Mouse (Mus musculus): ENCODE results near the gene 1700001C19Rik. TPM values are rescaled to one million over a fixed set of nuclear protein-coding genes. Genes with fewer than 3 reads are reported as not detected.

1700001C19Rik gene
- polyA plus RNA-seq, 1 experiment from 2014 or later: 0.86 TPM

DNA sequence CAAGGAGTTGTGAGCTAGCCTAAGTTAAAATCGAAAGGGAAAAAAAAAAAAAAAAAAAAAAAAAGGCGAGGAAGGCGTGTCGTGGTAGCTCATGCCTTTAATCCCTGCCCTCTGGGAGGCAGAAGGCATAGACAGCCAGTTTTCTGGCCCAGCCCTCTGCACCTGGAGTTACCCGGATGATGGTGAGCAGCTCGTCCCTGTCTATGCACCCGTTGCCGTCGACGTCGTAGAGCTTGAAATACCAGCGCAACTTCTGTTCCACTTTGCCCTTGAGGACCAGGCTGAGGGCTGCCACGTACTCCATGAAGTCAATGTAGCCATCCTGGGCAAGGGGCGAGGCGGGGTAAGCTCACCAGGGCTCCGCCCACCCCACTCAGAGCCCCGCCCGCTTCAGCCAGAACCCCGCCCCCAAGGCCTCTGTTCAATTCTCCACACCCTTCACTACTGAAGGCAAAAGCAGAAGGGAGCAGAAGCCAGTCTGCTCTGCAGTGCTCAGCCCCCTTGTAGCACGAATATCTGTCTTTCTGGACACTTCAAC, 41.7 kb downstream of the 1700001C19Rik start:
- Histone ChIP-seq H3K27me3 (replicated peaks; ENCODE audit: control insufficient read depth, insufficient read depth, low read length) (peaks cover 29% of the 10 kb centered on the region), H3K9ac (replicated peaks; ENCODE audit: low read depth, low read length) (no peak overlapping the region), H3K9me3 (ENCODE audit: control insufficient read depth, low read length) (no peaks in the 10 kb centered on the region), H3K27ac (ENCODE audit: low read length) (no peak overlapping the region), H3K4me1 (replicated peaks; ENCODE audit: control insufficient read depth, insufficient read depth, low read length) (peaks cover 9% of the 10 kb centered on the region), H3K4me2 (ENCODE audit: low read length) (peak overlapping the region; percentile 44), H3K36me3 (ENCODE audit: control insufficient read depth, insufficient read depth) (no peaks in the 10 kb centered on the region), H3K4me3 (replicated peaks; ENCODE audit: low read length) (peak overlapping the region; percentile 26)
- ATAC-seq: peak; percentile 45; the same call in 1 of the 2 replicates
- 3% methylated on average over 19 of the region's 20 CpGs for WGBS

DNA sequence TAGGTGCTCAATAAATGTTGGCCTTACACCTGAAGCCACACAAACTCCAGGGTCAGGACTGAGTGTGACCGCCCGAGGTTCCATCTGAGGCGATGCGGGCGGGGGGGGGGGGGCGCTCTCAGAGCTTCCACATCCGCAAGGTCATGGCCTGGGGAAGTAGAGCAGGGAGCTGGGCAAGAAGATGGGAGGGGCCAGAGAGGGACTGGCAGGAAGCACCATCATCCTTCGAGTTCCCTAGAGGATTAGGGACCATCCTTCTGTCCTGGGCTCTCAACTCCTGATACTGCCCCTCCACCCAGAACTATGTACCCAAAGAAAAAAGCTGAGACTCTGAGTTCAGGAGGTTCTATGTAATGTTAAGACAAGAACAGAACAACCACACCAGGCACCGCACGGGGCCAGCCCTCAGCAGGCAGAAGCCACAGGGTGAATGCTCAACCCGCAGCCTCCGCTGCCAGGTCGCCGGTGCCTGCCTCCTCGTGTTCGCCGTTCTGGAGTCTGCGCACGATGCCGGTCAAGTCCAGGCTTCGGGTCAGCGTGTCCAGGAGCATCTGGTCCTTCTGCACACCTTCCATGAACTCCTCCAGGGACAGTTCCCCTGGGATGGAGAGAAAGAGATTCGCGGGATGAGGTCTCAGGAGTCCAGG, 42.8 kb downstream of the 1700001C19Rik start:
- H3K4me2 ChIP-seq (ENCODE audit: low read length): peak overlapping the region; percentile 44
- H3K4me3 ChIP-seq (replicated peaks; ENCODE audit: low read length): no peak overlapping the region
- no peaks in the 10 kb centered on the region for H3K36me3 ChIP-seq (ENCODE audit: control insufficient read depth, insufficient read depth)
- H3K4me1 ChIP-seq (replicated peaks; ENCODE audit: control insufficient read depth, insufficient read depth, low read length): peaks cover 9% of the 10 kb centered on the region
- H3K27me3 ChIP-seq (replicated peaks; ENCODE audit: control insufficient read depth, insufficient read depth, low read length): peaks cover 26% of the 10 kb centered on the region
- WGBS: 21% methylated on average over 24 of the region's 24 CpGs
- H3K9ac ChIP-seq (replicated peaks; ENCODE audit: low read depth, low read length): no peak overlapping the region
- no peaks in the 10 kb centered on the region for H3K9me3 ChIP-seq (ENCODE audit: control insufficient read depth, low read length)
- H3K27ac ChIP-seq (ENCODE audit: low read length): no peak overlapping the region
- no peak for ATAC-seq

DNA sequence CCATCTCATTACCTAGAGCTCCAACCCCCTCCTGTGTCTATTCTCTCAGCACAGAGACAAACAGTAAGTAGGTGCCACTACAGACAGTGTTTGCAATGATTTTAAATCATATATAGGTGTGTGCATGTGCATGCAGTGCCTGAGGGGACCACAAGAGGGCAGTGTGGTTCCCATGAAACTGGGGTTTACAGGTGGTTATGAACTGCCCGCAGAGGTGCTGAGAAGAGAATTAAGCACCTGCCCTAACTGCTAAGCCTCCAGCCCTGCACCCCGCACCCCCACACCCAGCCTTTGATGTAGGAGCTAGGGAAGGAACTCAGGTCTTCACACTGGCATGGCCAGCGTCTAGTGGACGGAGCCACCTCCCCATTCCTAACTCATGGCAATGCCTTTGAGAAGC, 50.5 kb downstream of the 1700001C19Rik start:
- H3K9me3 ChIP-seq (ENCODE audit: control insufficient read depth, low read length): no peaks in the 10 kb centered on the region
- no peak overlapping the region for H3K9ac ChIP-seq (replicated peaks; ENCODE audit: low read depth, low read length)
- H3K27ac ChIP-seq (ENCODE audit: low read length): no peak overlapping the region
- no peaks in the 10 kb centered on the region for H3K4me1 ChIP-seq (replicated peaks; ENCODE audit: control insufficient read depth, insufficient read depth, low read length)
- H3K4me2 ChIP-seq (ENCODE audit: low read length): no peak overlapping the region
- no peaks in the 10 kb centered on the region for H3K27me3 ChIP-seq (replicated peaks; ENCODE audit: control insufficient read depth, insufficient read depth, low read length)
- no peak overlapping the region for H3K4me3 ChIP-seq (replicated peaks; ENCODE audit: low read length)
- no peaks in the 10 kb centered on the region for H3K36me3 ChIP-seq (ENCODE audit: control insufficient read depth, insufficient read depth)
- WGBS: 54% methylated on average over 4 of the region's 4 CpGs
- ATAC-seq: no peak

- Histone ChIP-seq H3K27ac (ENCODE audit: low read length) (no peak within 1 kb of the TSS), H3K27me3 (replicated peaks; ENCODE audit: control insufficient read depth, insufficient read depth, low read length) (no peaks in the 10 kb centered on the region), H3K4me3 (replicated peaks; ENCODE audit: low read length) (no peak within 1 kb of the TSS), H3K9me3 (ENCODE audit: control insufficient read depth, low read length) (no peaks in the 10 kb centered on the region), H3K4me2 (ENCODE audit: low read length) (no peak within 1 kb of the TSS), H3K9ac (replicated peaks; ENCODE audit: low read depth, low read length) (no peak within 1 kb of the TSS), H3K4me1 (replicated peaks; ENCODE audit: control insufficient read depth, insufficient read depth, low read length) (no peaks in the 10 kb centered on the region), H3K36me3 (ENCODE audit: control insufficient read depth, insufficient read depth) (peaks cover 4% of the 10 kb centered on the region)
- 25% methylated on average over 10 of the region's 10 CpGs for WGBS
- ATAC-seq: no peak
Observed at GRCm38 (mm10) chr17:47385145-47385544, 52.0 kb downstream of the 1700001C19Rik start, which contains the start of gene Guca1b. Guca1b (plus strand) TSS chr17:47385393.

DNA sequence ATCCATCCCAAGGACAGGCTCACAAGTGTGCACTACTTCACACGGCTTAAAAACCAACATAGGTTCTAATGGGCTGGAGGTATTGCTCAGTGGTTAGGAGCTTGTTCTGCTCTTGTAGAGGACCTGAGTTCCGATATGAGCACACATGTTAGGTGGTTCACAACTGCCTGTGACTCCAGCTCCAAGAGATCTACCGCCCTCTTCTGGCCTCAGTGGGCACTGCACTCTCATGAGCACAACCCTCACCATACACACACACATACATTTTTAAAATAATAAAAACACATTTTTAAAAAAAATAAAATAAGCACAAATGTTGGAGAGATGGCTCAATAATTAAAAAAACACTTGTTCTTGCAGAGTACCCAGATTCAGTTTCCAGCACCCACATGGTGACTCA, 53.1 kb downstream of the 1700001C19Rik start:
- H3K9ac ChIP-seq (replicated peaks; ENCODE audit: low read depth, low read length): no peak overlapping the region
- no peak overlapping the region for H3K4me2 ChIP-seq (ENCODE audit: low read length)
- H3K4me1 ChIP-seq (replicated peaks; ENCODE audit: control insufficient read depth, insufficient read depth, low read length): no peaks in the 10 kb centered on the region
- no peaks in the 10 kb centered on the region for H3K9me3 ChIP-seq (ENCODE audit: control insufficient read depth, low read length)
- 90% methylated on average over 3 of the region's 3 CpGs for WGBS
- peaks cover 9% of the 10 kb centered on the region for H3K36me3 ChIP-seq (ENCODE audit: control insufficient read depth, insufficient read depth)
- H3K27me3 ChIP-seq (replicated peaks; ENCODE audit: control insufficient read depth, insufficient read depth, low read length): no peaks in the 10 kb centered on the region
- ATAC-seq: no peak
- H3K4me3 ChIP-seq (replicated peaks; ENCODE audit: low read length): no peak overlapping the region
- no peak overlapping the region for H3K27ac ChIP-seq (ENCODE audit: low read length)

DNA sequence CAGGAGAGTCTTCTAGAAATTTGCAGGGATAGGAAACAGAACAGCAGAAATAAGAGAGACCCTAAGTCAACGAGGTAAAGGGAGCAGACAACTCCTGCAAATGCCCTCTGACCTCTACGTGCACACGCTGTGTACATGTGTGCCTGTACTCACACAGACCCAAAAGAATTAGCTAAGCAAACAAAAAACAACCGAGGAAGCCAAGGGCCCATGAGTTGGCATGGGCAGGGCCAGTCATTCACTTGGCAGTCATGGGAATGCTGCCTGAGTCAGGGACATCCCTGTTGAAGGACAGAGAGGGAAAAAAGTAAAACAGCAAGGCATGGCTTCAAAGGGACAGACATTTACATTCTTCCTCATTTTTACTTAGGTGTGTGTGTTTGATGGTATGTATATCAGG, 53.9 kb downstream of the 1700001C19Rik start:
- H3K27ac ChIP-seq (ENCODE audit: low read length): no peak overlapping the region
- H3K9ac ChIP-seq (replicated peaks; ENCODE audit: low read depth, low read length): no peak overlapping the region
- WGBS: 86% methylated on average over 4 of the region's 4 CpGs
- ATAC-seq: no peak
- H3K36me3 ChIP-seq (ENCODE audit: control insufficient read depth, insufficient read depth): peaks cover 9% of the 10 kb centered on the region
- H3K4me1 ChIP-seq (replicated peaks; ENCODE audit: control insufficient read depth, insufficient read depth, low read length): no peaks in the 10 kb centered on the region
- H3K4me2 ChIP-seq (ENCODE audit: low read length): no peak overlapping the region
- no peaks in the 10 kb centered on the region for H3K27me3 ChIP-seq (replicated peaks; ENCODE audit: control insufficient read depth, insufficient read depth, low read length)
- H3K9me3 ChIP-seq (ENCODE audit: control insufficient read depth, low read length): no peaks in the 10 kb centered on the region
- H3K4me3 ChIP-seq (replicated peaks; ENCODE audit: low read length): no peak overlapping the region

DNA sequence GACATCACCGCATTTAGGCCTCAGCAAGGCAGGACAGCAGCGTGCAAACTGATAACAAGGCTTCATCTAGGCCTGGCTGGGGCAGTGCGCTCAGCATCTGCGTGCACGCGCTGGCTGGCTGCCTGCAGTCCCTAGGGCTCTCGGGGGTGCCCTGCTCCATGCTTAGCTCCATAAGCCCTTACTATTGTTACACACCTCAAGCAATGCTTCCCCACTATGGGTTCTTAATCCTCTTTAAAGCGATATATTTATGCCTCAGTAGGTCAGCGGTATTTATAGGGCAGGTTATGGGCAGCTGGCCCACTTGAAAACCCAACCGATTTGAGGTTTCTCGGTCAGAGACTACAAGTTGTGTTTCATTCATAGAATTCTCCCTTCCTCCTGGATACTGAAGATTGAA, 55.3 kb downstream of the 1700001C19Rik start:
- Histone ChIP-seq H3K36me3 (ENCODE audit: control insufficient read depth, insufficient read depth) (peaks cover 12% of the 10 kb centered on the region), H3K4me2 (ENCODE audit: low read length) (no peak overlapping the region), H3K9me3 (ENCODE audit: control insufficient read depth, low read length) (no peaks in the 10 kb centered on the region), H3K4me1 (replicated peaks; ENCODE audit: control insufficient read depth, insufficient read depth, low read length) (no peaks in the 10 kb centered on the region), H3K4me3 (replicated peaks; ENCODE audit: low read length) (no peak overlapping the region), H3K9ac (replicated peaks; ENCODE audit: low read depth, low read length) (no peak overlapping the region), H3K27ac (ENCODE audit: low read length) (no peak overlapping the region), H3K27me3 (replicated peaks; ENCODE audit: control insufficient read depth, insufficient read depth, low read length) (no peaks in the 10 kb centered on the region)
- 37% methylated on average over 11 of the region's 11 CpGs for WGBS
- no peak for ATAC-seq

- Histone ChIP-seq H3K9me3 (ENCODE audit: control insufficient read depth, low read length) (no peaks in the 10 kb centered on the region), H3K4me3 (replicated peaks; ENCODE audit: low read length) (no peak overlapping the region), H3K9ac (replicated peaks; ENCODE audit: low read depth, low read length) (no peak overlapping the region), H3K4me2 (ENCODE audit: low read length) (no peak overlapping the region), H3K36me3 (ENCODE audit: control insufficient read depth, insufficient read depth) (peaks cover 19% of the 10 kb centered on the region), H3K27ac (ENCODE audit: low read length) (no peak overlapping the region), H3K4me1 (replicated peaks; ENCODE audit: control insufficient read depth, insufficient read depth, low read length) (no peaks in the 10 kb centered on the region), H3K27me3 (replicated peaks; ENCODE audit: control insufficient read depth, insufficient read depth, low read length) (no peaks in the 10 kb centered on the region)
- 84% methylated on average over 15 of the region's 15 CpGs for WGBS
- no peak for ATAC-seq
Observed at GRCm38 (mm10) chr17:47378133-47378532, 59.0 kb downstream of the 1700001C19Rik start.

GRCm38 (mm10) chr17:47376779-47377280, 60.3 kb downstream of the 1700001C19Rik start:
- Histone ChIP-seq H3K4me1 (replicated peaks; ENCODE audit: control insufficient read depth, insufficient read depth, low read length) (no peaks in the 10 kb centered on the region), H3K9ac (replicated peaks; ENCODE audit: low read depth, low read length) (no peak overlapping the region), H3K27me3 (replicated peaks; ENCODE audit: control insufficient read depth, insufficient read depth, low read length) (no peaks in the 10 kb centered on the region), H3K9me3 (ENCODE audit: control insufficient read depth, low read length) (no peaks in the 10 kb centered on the region), H3K4me3 (replicated peaks; ENCODE audit: low read length) (no peak overlapping the region), H3K27ac (ENCODE audit: low read length) (no peak overlapping the region), H3K4me2 (ENCODE audit: low read length) (no peak overlapping the region), H3K36me3 (ENCODE audit: control insufficient read depth, insufficient read depth) (peaks cover 26% of the 10 kb centered on the region)
- 87% methylated on average over 6 of the region's 6 CpGs for WGBS
- ATAC-seq: no peak

All from forebrain, embryonic 16.5 days (tissue).